Mouse (Mus musculus) MEL (cell line): ENCODE data around the gene Csmd2.

Experiments used
- CHD2 ChIP-seq: IDR thresholded peaks from 2 replicates; pipeline ENCODE4 v1.6.1; 2011; ENCODE audit warnings: low read length, improper control_type of control experiment
- CTCF ChIP-seq, 3 experiments: IDR thresholded peaks in 2 of 3; conservative IDR thresholded peaks in 1 of 3; 2 replicates each; pipeline ENCODE4 v1.5.1; 2011 to 2012; ENCODE audit warnings: low read length in 3 of 3, low read depth in 2 of 3, mild to moderate bottlenecking in 2 of 3, improper control_type of control experiment in 1 of 3, inconsistent platforms in 1 of 3, mixed read lengths in 1 of 3, moderate library complexity in 1 of 3; ENCODE audit not compliant: control insufficient read depth in 1 of 3, insufficient read depth in 1 of 3, poor library complexity in 1 of 3, severe bottlenecking in 1 of 3
- JUND ChIP-seq: IDR thresholded peaks from 2 replicates; pipeline ENCODE4 v1.6.1; 2011; ENCODE audit warnings: low read depth, mild to moderate bottlenecking, improper control_type of control experiment, low read length
- KAT2A ChIP-seq: conservative IDR thresholded peaks from 2 replicates; pipeline ENCODE4 v1.6.1; 2012; ENCODE audit warnings: low read depth, low read length, improper control_type of control experiment, inconsistent platforms
- MAFK ChIP-seq: IDR thresholded peaks from 2 replicates; pipeline ENCODE4 v1.6.1; 2011; ENCODE audit warnings: low read depth, mild to moderate bottlenecking, low read length, improper control_type of control experiment, borderline replicate concordance
- MXI1 ChIP-seq: IDR thresholded peaks from 2 replicates; pipeline ENCODE4 v1.6.1; 2011; ENCODE audit warnings: mild to moderate bottlenecking, low read depth, low read length, improper control_type of control experiment
- NELFE ChIP-seq: IDR thresholded peaks from 2 replicates; pipeline ENCODE4 v1.6.1; 2011; ENCODE audit warnings: low read depth, low read length, improper control_type of control experiment
- NRF1 ChIP-seq: IDR thresholded peaks from 2 replicates; pipeline ENCODE4 v1.6.1; 2014; ENCODE audit warnings: low read depth, mild to moderate bottlenecking, inconsistent platforms, low read length, improper control_type of control experiment, moderate library complexity; ENCODE audit not compliant: poor library complexity, insufficient read depth, severe bottlenecking
- POLR2AphosphoS5 ChIP-seq: IDR thresholded peaks from 2 replicates; pipeline ENCODE4 v1.6.1; 2012; ENCODE audit warnings: low read depth, borderline replicate concordance, mild to moderate bottlenecking, inconsistent platforms, low read length, moderate library complexity, mixed read lengths
- TCF12 ChIP-seq: IDR thresholded peaks from 2 replicates; pipeline ENCODE4 v1.6.1; 2014; ENCODE audit warnings: low read depth, mild to moderate bottlenecking, inconsistent platforms, low read length, improper control_type of control experiment, moderate library complexity
- UBTF ChIP-seq: IDR thresholded peaks from 2 replicates; pipeline ENCODE4 v1.6.1; 2012; ENCODE audit warnings: low read depth, mild to moderate bottlenecking, inconsistent platforms, low read length, improper control_type of control experiment, moderate library complexity, borderline replicate concordance; ENCODE audit not compliant: insufficient read depth

- TF ChIP-seq MAFK: no peak
- no peak for TF ChIP-seq POLR2AphosphoS5
- TF ChIP-seq MXI1: no peak
- no peak for TF ChIP-seq TCF12
- TF ChIP-seq JUND: no peak
- no peak for TF ChIP-seq CHD2
- TF ChIP-seq KAT2A: no peak
- TF ChIP-seq NRF1: no peak
- TF ChIP-seq NELFE: no peak
- TF ChIP-seq CTCF (IDR thresholded peaks at IDR 0.05 in 2 of 3, conservative IDR thresholded peaks at IDR 0.05 in 1 of 3; ENCODE audit: control insufficient read depth in 1 of 3, insufficient read depth in 1 of 3, low read depth in 2 of 3, low read length in 3 of 3, poor library complexity in 1 of 3, severe bottlenecking in 1 of 3): no peak
- TF ChIP-seq UBTF: no peak
These were observed 353.7 kb downstream of the Csmd2 start for GRCm38 (mm10) chr4:128341315-128341714.
